ENCODE assay signal across 8 mouse cellular contexts in the genomic region with DNA sequence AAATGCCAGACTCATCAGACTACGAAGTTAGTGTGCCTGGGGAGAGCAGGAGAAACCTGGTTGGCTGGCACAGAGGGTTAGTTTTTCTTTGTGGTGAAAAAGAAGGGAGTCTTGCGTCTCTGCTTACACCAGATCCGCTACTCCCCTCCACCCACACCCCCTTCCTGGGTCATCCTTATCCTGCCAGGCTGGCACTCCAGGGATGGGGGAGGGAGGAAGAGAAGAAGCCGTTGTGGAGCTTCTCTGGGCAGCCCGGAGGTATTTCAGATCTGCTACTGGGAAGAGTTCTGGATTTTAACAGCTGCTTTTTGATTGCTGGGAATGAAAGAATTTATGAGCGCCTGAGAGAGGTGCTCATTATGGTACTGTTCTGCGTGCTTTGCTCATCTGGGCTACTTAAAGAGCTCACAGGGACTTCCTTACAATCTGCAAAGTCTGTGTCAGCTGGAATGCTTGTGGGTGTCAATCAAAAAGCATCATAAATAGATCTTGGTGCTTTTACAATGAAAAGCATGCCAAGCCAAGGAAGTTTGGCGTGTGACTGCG. TPM values are rescaled to one million over a fixed set of nuclear protein-coding genes. Genes with fewer than 3 reads are reported as not detected.
A peak's percentile ranks its signal among the peaks of the same experiment; 100 is the strongest.
DNase-seq lines count a peak whose midpoint lies in the region; ATAC-seq and TF ChIP-seq lines count a peak whose summit lies in the region.

No protein-coding gene starts in this region.

- H3K36me3 ChIP-seq in erythroblast, embryonic 14.5 days (ENCODE audit: control insufficient read depth) = no peaks in the 10 kb centered on the region
- H3K36me3 ChIP-seq in hindbrain, embryonic 13.5 days = no peaks in the 10 kb centered on the region
- H3K36me3 ChIP-seq in liver, embryonic 16.5 days (ENCODE audit: control insufficient read depth, insufficient read depth) = no peaks in the 10 kb centered on the region
- H3K36me3 ChIP-seq in small intestine, adult 2 months (ENCODE audit: control insufficient read depth, insufficient read depth, low read length) = no peaks in the 10 kb centered on the region

- peak overlapping the region; percentile 59 for H3K4me3 ChIP-seq in erythroblast, embryonic 14.5 days (replicated peaks)
- H3K4me3 ChIP-seq in hindbrain, embryonic 13.5 days = peak overlapping the region; percentile 87
- H3K4me3 ChIP-seq in liver, embryonic 16.5 days (ENCODE audit: low read depth, low read length) = peak overlapping the region; percentile 71
- peak overlapping the region; percentile 99 for H3K4me3 ChIP-seq in small intestine, adult 2 months (ENCODE audit: low read depth, low read length)

- no peak for TF ChIP-seq POLR2A in small intestine, adult 2 months (IDR thresholded peaks at IDR 0.05; ENCODE audit: low read depth, low read length)

- ATAC-seq in erythroblast, adult 5-6 weeks (replicated peaks; ENCODE audit: low FRiP score, poor library complexity, severe bottlenecking) = no peak
- ATAC-seq in hindbrain, embryonic 13.5 days (ENCODE audit: low FRiP score) = no peak
- ATAC-seq in liver, embryonic 16.5 days (ENCODE audit: low read depth) = no peak

- no peak; the same call in 1 of the 2 replicates for TF ChIP-seq CTCF in small intestine, adult 2 months (IDR thresholded peaks at IDR 0.05; ENCODE audit: extremely low read depth, insufficient read length, insufficient replicate concordance, low read depth, low read length)

- H3K27me3 ChIP-seq in erythroblast, embryonic 14.5 days (ENCODE audit: control insufficient read depth) = peaks cover 59% of the 10 kb centered on the region
- H3K27me3 ChIP-seq in hindbrain, embryonic 13.5 days = 0 out of 2 replicates have a peak, but pooled peaks cover 4% of the 10 kb centered on the region
- peaks cover 36% of the 10 kb centered on the region for H3K27me3 ChIP-seq in liver, embryonic 16.5 days (ENCODE audit: control insufficient read depth, insufficient read depth, low read depth, low read length)
- no peaks in the 10 kb centered on the region for H3K27me3 ChIP-seq in small intestine, adult 2 months (ENCODE audit: control insufficient read depth, insufficient read depth, low read length)

- peak; percentile 10 for DNase-seq in urinary bladder, postnatal 14 days (ENCODE audit: low spot score)
- no peak for DNase-seq in urinary bladder, adult 2 months (ENCODE audit: low spot score)
- DNase-seq in urinary bladder, postnatal 36 days (ENCODE audit: low spot score in 2 of 2) = no peak

- no peaks in the 10 kb centered on the region; the same call in 1 of the 2 replicates for H3K9me3 ChIP-seq in erythroblast, embryonic 14.5 days (ENCODE audit: control insufficient read depth, low read length)
- no peaks in the 10 kb centered on the region for H3K9me3 ChIP-seq in hindbrain, embryonic 13.5 days
- H3K9me3 ChIP-seq in liver, embryonic 16.5 days (replicated peaks; ENCODE audit: control insufficient read depth, low read length) = no peaks in the 10 kb centered on the region

- peak overlapping the region; percentile 100 for H3K4me2 ChIP-seq in hindbrain, embryonic 13.5 days
- H3K4me2 ChIP-seq in liver, embryonic 16.5 days (ENCODE audit: low read depth, low read length) = peak overlapping the region; percentile 63

- H3K4me1 ChIP-seq in erythroblast, embryonic 14.5 days (ENCODE audit: control insufficient read depth) = no peaks in the 10 kb centered on the region; the same call in 1 of the 2 replicates
- H3K4me1 ChIP-seq in hindbrain, embryonic 13.5 days (replicated peaks) = peaks cover 24% of the 10 kb centered on the region
- H3K4me1 ChIP-seq in liver, embryonic 16.5 days (ENCODE audit: control insufficient read depth, low read depth, low read length) = no peaks in the 10 kb centered on the region
- H3K4me1 ChIP-seq in small intestine, adult 2 months (ENCODE audit: control insufficient read depth, insufficient read depth, insufficient read length, low read length) = peaks cover 12% of the 10 kb centered on the region; the same call in 1 of the 2 replicates

- 11% methylated on average over 9 of the region's 9 CpGs for WGBS in hindbrain, embryonic 13.5 days
- 17% methylated on average over 9 of the region's 9 CpGs for WGBS in liver, embryonic 16.5 days (ENCODE audit: insufficient replicate concordance)
- 24% methylated on average over 9 of the region's 9 CpGs for WGBS in small intestine, adult 2 months

- peak overlapping the region; percentile 83 for H3K9ac ChIP-seq in hindbrain, embryonic 13.5 days
- H3K9ac ChIP-seq in liver, embryonic 16.5 days (ENCODE audit: low read depth, low read length) = peak overlapping the region; percentile 55

- no peak overlapping the region for H3K27ac ChIP-seq in hindbrain, embryonic 13.5 days
- no peak overlapping the region for H3K27ac ChIP-seq in liver, embryonic 16.5 days (ENCODE audit: low read length)
- peak overlapping the region; percentile 47; the same call in 1 of the 2 replicates for H3K27ac ChIP-seq in small intestine, adult 2 months (ENCODE audit: insufficient read depth, low read depth, low read length)

RNA-seq across cellular contexts. Expression of gene Tanc1, which starts 1.7 kb away (rescaled TPM):
- 0.01 TPM in 2 replicates for polyA plus RNA-seq in erythroblast, embryonic 14.5 days (2012)
- 0.84 and 3.3 TPM in 2 replicates for total RNA-seq in erythroblast, adult 5-6 weeks (2015; ENCODE audit: low replicate concordance)
- total RNA-seq in erythroblast, adult 5-6 weeks (2017; ENCODE audit: low replicate concordance) = 1.1 and 3.4 TPM in 2 replicates
- polyA plus RNA-seq in urinary bladder, adult 2 months (2012; rRNA removed) = 25.0 and 32.2 TPM in 2 replicates
- polyA plus RNA-seq in hindbrain, embryonic 13.5 days (2015; fragmentation: Nextera tagmentation; extraction: Ambion mirVana) = 7.1 and 8.9 TPM in 2 replicates
- polyA plus RNA-seq in liver, embryonic 16.5 days (2015; fragmentation: Nextera tagmentation; extraction: Ambion mirVana) = 3.5 and 3.9 TPM in 2 replicates
- polyA plus RNA-seq in small intestine, adult 2 months (2012; rRNA removed) = 4.2 and 7.2 TPM in 2 replicates
